Mouse (Mus musculus): ENCODE results near the gene Cyp2d26. TPM values are rescaled to one million over a fixed set of nuclear protein-coding genes. Genes with fewer than 3 reads are reported as not detected.
"Not testable (repeated sequence)": the region's sequence is repeated elsewhere in the genome, so short reads cannot be mapped to it uniquely, and the experiment has no call there.

The Cyp2d26 gene
- polyA plus RNA-seq, 1 experiment, result not detected

- TF ChIP-seq POLR2A (IDR thresholded peaks at IDR 0.05; ENCODE audit: insufficient read depth, low read depth, low read length) (no peak), CTCF (IDR thresholded peaks at IDR 0.05; ENCODE audit: insufficient read depth, low read depth, low read length) (no peak)
- H3K4me1 ChIP-seq (ENCODE audit: control insufficient read depth, insufficient read depth, low read length), result no peaks in the 10 kb centered on the region
- 89% methylated on average over 1 of the region's 1 CpGs for WGBS
- H3K4me3 ChIP-seq (ENCODE audit: insufficient read depth, low read depth, low read length), result no peak overlapping the region
- H3K27ac ChIP-seq (ENCODE audit: insufficient read depth, low read depth, low read length), result no peak overlapping the region
Measured at GRCm38 (mm10) chr15:82783800-82784199, 10.3 kb downstream of the Cyp2d26 start.

- 88% methylated on average over 5 of the region's 5 CpGs for WGBS
- H3K27ac ChIP-seq (ENCODE audit: insufficient read depth, low read depth, low read length); H3K4me1 ChIP-seq (ENCODE audit: control insufficient read depth, insufficient read depth, low read length); H3K4me3 ChIP-seq (ENCODE audit: insufficient read depth, low read depth, low read length): not testable (repeated sequence)
Measured at GRCm38 (mm10) chr15:82777856-82778255, 16.2 kb downstream of the Cyp2d26 start.

GRCm38 (mm10) chr15:82765943-82766342 lies 28.2 kb downstream of the Cyp2d26 start:
- H3K4me1 ChIP-seq (ENCODE audit: control insufficient read depth, insufficient read depth, low read length), result no peaks in the 10 kb centered on the region
- TF ChIP-seq POLR2A (IDR thresholded peaks at IDR 0.05; ENCODE audit: insufficient read depth, low read depth, low read length) (no peak), CTCF (IDR thresholded peaks at IDR 0.05; ENCODE audit: insufficient read depth, low read depth, low read length) (no peak)
- WGBS, result 88% methylated on average over 2 of the region's 2 CpGs
- no peak overlapping the region for H3K27ac ChIP-seq (ENCODE audit: insufficient read depth, low read depth, low read length)
- no peak overlapping the region for H3K4me3 ChIP-seq (ENCODE audit: insufficient read depth, low read depth, low read length)

GRCm38 (mm10) chr15:82764881-82765280 lies 29.2 kb downstream of the Cyp2d26 start:
- Histone ChIP-seq H3K4me3 (ENCODE audit: insufficient read depth, low read depth, low read length) (no peak overlapping the region), H3K4me1 (ENCODE audit: control insufficient read depth, insufficient read depth, low read length) (no peaks in the 10 kb centered on the region), H3K27ac (ENCODE audit: insufficient read depth, low read depth, low read length) (no peak overlapping the region)
- WGBS, result 83% methylated on average over 6 of the region's 6 CpGs
- TF ChIP-seq POLR2A (IDR thresholded peaks at IDR 0.05; ENCODE audit: insufficient read depth, low read depth, low read length) (no peak), CTCF (IDR thresholded peaks at IDR 0.05; ENCODE audit: insufficient read depth, low read depth, low read length) (no peak)

- 93% methylated on average over 9 of the region's 9 CpGs for WGBS
- TF ChIP-seq POLR2A (IDR thresholded peaks at IDR 0.05; ENCODE audit: insufficient read depth, low read depth, low read length) (no peak), CTCF (IDR thresholded peaks at IDR 0.05; ENCODE audit: insufficient read depth, low read depth, low read length) (no peak)
- Histone ChIP-seq H3K4me1 (ENCODE audit: control insufficient read depth, insufficient read depth, low read length) (no peaks in the 10 kb centered on the region), H3K27ac (ENCODE audit: insufficient read depth, low read depth, low read length) (no peak within 1 kb of the TSS), H3K4me3 (ENCODE audit: insufficient read depth, low read depth, low read length) (no peak within 1 kb of the TSS)
Measured at GRCm38 (mm10) chr15:82763631-82764420, 30.3 kb downstream of the Cyp2d26 start, which contains the start of gene Cyp2d40. Cyp2d40 (minus strand) TSS chr15:82764183.

- Histone ChIP-seq H3K4me1 (ENCODE audit: control insufficient read depth, insufficient read depth, low read length) (no peaks in the 10 kb centered on the region), H3K27ac (ENCODE audit: insufficient read depth, low read depth, low read length) (no peak overlapping the region), H3K4me3 (ENCODE audit: insufficient read depth, low read depth, low read length) (no peak overlapping the region)
- WGBS, result 38% methylated on average over 1 of the region's 1 CpGs
- TF ChIP-seq POLR2A (IDR thresholded peaks at IDR 0.05; ENCODE audit: insufficient read depth, low read depth, low read length), result no peak
- no peak for TF ChIP-seq CTCF (IDR thresholded peaks at IDR 0.05; ENCODE audit: insufficient read depth, low read depth, low read length)
Measured at GRCm38 (mm10) chr15:82748141-82748540, 46.0 kb downstream of the Cyp2d26 start.

- no peak for TF ChIP-seq POLR2A (IDR thresholded peaks at IDR 0.05; ENCODE audit: insufficient read depth, low read depth, low read length)
- no peak for TF ChIP-seq CTCF (IDR thresholded peaks at IDR 0.05; ENCODE audit: insufficient read depth, low read depth, low read length)
- H3K27ac ChIP-seq (ENCODE audit: insufficient read depth, low read depth, low read length), result no peak overlapping the region
- no peak overlapping the region for H3K4me3 ChIP-seq (ENCODE audit: insufficient read depth, low read depth, low read length)
- H3K4me1 ChIP-seq (ENCODE audit: control insufficient read depth, insufficient read depth, low read length), result no peaks in the 10 kb centered on the region
- WGBS, result 50% methylated on average over 1 of the region's 1 CpGs
Measured at GRCm38 (mm10) chr15:82747516-82747915, 46.6 kb downstream of the Cyp2d26 start.

Other genes starting within 250 kb of the Cyp2d26 start
- not detected in 2 replicates for gene Cyp2d12, start 239.2 kb downstream of the Cyp2d26 start, polyA plus RNA-seq (2012; ENCODE audit: insufficient read depth, insufficient read length, low replicate concordance, missing spikeins)
- not detected in 2 replicates for gene Cyp2d34, start 173.3 kb downstream of the Cyp2d26 start, polyA plus RNA-seq (2012; ENCODE audit: insufficient read depth, insufficient read length, low replicate concordance, missing spikeins)
- not detected in 2 replicates for gene Cyp2d40, start 30.1 kb downstream of the Cyp2d26 start, polyA plus RNA-seq (2012; ENCODE audit: insufficient read depth, insufficient read length, low replicate concordance, missing spikeins)
- 82.1 TPM in 1 of 2 replicates, not detected in the other for gene Tcf20, start 193.6 kb upstream of the Cyp2d26 start, polyA plus RNA-seq (2012; ENCODE audit: insufficient read depth, insufficient read length, low replicate concordance, missing spikeins)
- not detected in 2 replicates for gene Nfam1, start 239.0 kb upstream of the Cyp2d26 start, polyA plus RNA-seq (2012; ENCODE audit: insufficient read depth, insufficient read length, low replicate concordance, missing spikeins)